Mouse (Mus musculus): ENCODE results near the gene Cdhr4. TPM values are rescaled to one million over a fixed set of nuclear protein-coding genes. Genes with fewer than 3 reads are reported as not detected.

Gene Cdhr4
- 2.2 and 3.4 TPM in 2 replicates for polyA plus RNA-seq (2014; fragmentation: Nextera tagmentation; extraction: Ambion mirVana)

DNA sequence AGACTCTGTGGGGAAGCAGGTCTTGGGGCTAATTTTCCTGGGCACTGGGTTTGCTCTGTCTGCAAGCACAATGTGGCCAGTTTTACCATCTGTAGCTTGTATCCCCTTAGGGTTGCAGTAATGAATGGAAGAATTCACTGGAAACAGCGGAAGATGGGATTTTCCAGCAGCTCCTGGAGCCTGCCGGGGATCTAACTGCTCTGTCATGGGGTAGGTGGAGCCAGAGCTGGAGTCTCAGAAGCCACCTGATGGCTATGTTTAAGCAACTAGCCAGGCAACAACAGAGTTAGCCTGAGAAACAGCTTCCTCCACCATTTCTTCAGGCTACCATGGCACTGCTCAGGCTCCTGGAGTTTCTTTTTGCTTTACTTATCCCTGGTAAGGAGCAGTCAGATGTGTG is at the start of gene Cdhr4:
Cdhr4 (plus strand) TSS at position 301 of the 400 bp plus-strand sequence.
- Histone ChIP-seq H3K36me3 (replicated peaks; ENCODE audit: control insufficient read depth, insufficient read depth) (no peaks in the 10 kb centered on the region), H3K4me3 (replicated peaks; ENCODE audit: low read length) (no peak within 1 kb of the TSS), H3K27ac (no peak within 1 kb of the TSS), H3K27me3 (ENCODE audit: control insufficient read depth, insufficient read depth, low read length) (no peaks in the 10 kb centered on the region), H3K4me2 (replicated peaks) (no peak within 1 kb of the TSS), H3K4me1 (replicated peaks; ENCODE audit: control insufficient read depth, insufficient read depth, low read length) (no peaks in the 10 kb centered on the region), H3K9me3 (ENCODE audit: control insufficient read depth, low read length) (no peaks in the 10 kb centered on the region), H3K9ac (no peak within 1 kb of the TSS)
- DNase-seq (ENCODE audit: low spot score) (no peak), ATAC-seq (ENCODE audit: low FRiP score) (no peak)
- 55% methylated on average over 2 of the region's 2 CpGs for WGBS

DNA sequence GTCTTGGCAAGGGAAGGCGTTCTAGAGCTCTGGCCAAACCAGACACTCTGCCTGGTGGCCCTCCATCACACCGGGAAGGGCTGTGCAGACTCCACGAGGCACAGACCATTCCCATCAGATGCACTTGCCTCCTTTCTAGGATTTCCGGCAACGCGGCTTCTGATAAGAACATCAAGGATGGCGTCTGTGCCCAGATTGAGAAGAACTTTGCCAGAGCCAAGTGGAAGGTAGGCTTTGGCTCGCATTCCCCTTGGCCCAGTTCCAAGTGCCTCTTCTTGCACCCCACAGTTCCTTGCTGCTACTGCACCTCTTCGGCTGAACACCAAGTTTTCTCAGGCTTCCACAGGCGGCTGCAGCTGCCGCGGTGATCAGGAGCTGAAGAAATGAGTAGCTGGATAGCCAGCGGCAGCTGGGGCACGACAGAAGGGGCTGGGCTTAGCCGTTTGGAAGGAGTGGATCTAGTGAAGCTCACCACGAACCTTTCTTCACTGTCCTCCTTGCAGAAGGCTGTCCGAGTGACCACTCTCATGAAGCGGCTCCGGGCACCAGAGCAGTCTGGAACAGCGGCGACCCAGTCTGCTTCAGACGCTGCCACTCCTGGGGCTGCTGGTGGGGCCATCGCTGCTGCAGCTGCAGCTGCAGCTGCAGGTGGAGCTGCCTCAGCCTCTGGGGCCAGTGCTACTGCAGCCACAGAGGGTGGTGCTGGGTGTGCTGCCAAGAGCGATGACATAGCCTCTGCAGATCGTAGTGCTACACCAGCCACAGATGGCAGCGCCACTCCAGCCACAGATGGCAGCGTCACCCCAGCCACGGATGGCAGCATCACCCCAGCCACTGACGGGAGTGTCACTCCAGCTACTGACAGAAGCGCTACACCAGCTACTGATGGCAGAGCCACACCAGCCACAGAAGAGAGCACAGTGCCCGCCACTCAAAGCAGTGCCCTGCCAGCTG is 44.8 kb upstream of the Cdhr4 start:
- H3K4me1 ChIP-seq (replicated peaks; ENCODE audit: control insufficient read depth, insufficient read depth, low read length), result no peaks in the 10 kb centered on the region; the same call in 1 of the 2 replicates
- no peak overlapping the region for H3K9ac ChIP-seq
- no peak overlapping the region for H3K27ac ChIP-seq
- H3K27me3 ChIP-seq (ENCODE audit: control insufficient read depth, insufficient read depth, low read length), result no peaks in the 10 kb centered on the region
- H3K4me3 ChIP-seq (replicated peaks; ENCODE audit: low read length), result no peak overlapping the region
- no peaks in the 10 kb centered on the region for H3K9me3 ChIP-seq (ENCODE audit: control insufficient read depth, low read length)
- ATAC-seq (ENCODE audit: low FRiP score) (no peak), DNase-seq (ENCODE audit: low spot score) (no peak)
- H3K4me2 ChIP-seq (replicated peaks), result no peak overlapping the region
- 89% methylated on average over 31 of the region's 31 CpGs for WGBS
- no peaks in the 10 kb centered on the region for H3K36me3 ChIP-seq (replicated peaks; ENCODE audit: control insufficient read depth, insufficient read depth)

- no peak overlapping the region for H3K4me3 ChIP-seq (replicated peaks; ENCODE audit: low read length)
- H3K9me3 ChIP-seq (ENCODE audit: control insufficient read depth, low read length), result no peaks in the 10 kb centered on the region
- H3K27ac ChIP-seq, result no peak overlapping the region
- no peak for ATAC-seq (ENCODE audit: low FRiP score)
- H3K4me1 ChIP-seq (replicated peaks; ENCODE audit: control insufficient read depth, insufficient read depth, low read length), result no peaks in the 10 kb centered on the region; the same call in 1 of the 2 replicates
- no peak overlapping the region for H3K4me2 ChIP-seq (replicated peaks)
- no peaks in the 10 kb centered on the region for H3K36me3 ChIP-seq (replicated peaks; ENCODE audit: control insufficient read depth, insufficient read depth)
- DNase-seq (ENCODE audit: low spot score), result no peak
- no peaks in the 10 kb centered on the region for H3K27me3 ChIP-seq (ENCODE audit: control insufficient read depth, insufficient read depth, low read length)
- H3K9ac ChIP-seq, result no peak overlapping the region
- 82% methylated on average over 13 of the region's 13 CpGs for WGBS
These were observed 42.9 kb upstream of the Cdhr4 start for GRCm38 (mm10) chr9:107949184-107949921.

DNA sequence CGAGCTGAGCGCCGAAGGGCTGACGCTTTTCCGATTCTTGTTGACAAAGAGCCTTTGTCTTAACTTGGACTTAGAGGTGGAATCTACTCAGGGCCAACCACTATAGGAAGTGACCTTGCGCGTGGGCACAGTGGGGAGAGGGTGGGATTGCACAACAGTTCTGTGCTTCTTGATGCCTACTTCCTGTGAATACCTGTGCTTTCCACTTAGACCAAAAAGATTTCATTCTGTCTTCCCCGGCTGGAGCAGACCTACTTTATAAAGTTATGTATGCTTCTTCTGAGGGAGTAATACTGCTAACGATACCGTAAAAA is 42.4 kb upstream of the Cdhr4 start, which contains the start of gene Traip:
Traip (plus strand) TSS at position 215 of the 314 bp plus-strand sequence.
- no peak for DNase-seq (ENCODE audit: low spot score)

DNA sequence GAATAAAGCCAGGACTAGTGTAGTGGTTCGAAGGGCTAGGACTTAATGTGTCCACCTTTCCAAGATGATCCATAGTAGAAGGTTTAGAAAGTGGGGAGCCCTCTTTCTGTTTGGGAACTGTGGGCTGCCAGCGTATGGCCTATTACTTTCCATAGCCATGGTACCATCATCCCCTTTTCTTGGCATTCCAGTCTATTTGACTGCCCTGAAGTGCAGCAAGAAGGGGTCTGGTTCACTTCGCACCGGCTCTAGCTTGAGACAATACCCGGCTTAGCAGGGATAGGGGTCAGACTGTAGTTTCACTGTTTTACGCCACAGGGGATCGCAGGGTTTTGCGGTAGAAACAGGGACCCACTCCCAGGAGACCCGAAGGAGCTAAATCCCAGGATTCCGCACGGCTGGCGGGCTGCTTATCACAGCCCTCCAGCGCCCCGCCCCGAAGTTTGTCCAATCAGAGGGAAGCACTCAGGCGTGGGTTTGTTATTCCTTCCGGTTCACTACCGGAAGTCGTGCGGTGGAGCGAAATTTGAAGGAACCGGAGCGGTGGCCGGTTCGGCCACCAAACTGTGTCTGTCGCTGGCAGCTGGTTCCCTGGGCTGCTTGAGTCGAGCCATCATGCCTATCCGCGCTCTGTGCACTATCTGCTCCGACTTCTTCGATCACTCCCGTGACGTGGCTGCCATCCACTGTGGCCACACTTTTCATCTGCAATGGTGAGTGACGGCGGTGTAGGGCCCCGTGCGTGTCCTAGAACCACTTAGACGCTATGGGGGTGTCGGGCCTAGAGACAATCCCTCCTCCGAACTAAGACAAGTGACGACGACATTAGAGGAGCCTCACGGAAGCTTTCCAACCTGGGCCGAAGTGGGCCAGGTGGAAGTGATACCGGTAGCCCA is 41.6 kb upstream of the Cdhr4 start:
- no peaks in the 10 kb centered on the region for H3K27me3 ChIP-seq (ENCODE audit: control insufficient read depth, insufficient read depth, low read length)
- H3K4me1 ChIP-seq (replicated peaks; ENCODE audit: control insufficient read depth, insufficient read depth, low read length), result no peaks in the 10 kb centered on the region; the same call in 1 of the 2 replicates
- no peaks in the 10 kb centered on the region for H3K9me3 ChIP-seq (ENCODE audit: control insufficient read depth, low read length)
- peak overlapping the region; percentile 67 for H3K9ac ChIP-seq
- H3K4me2 ChIP-seq (replicated peaks), result peak overlapping the region; percentile 92
- DNase-seq (ENCODE audit: low spot score), result peak; percentile 93
- ATAC-seq (ENCODE audit: low FRiP score), result peak; percentile 96
- H3K4me3 ChIP-seq (replicated peaks; ENCODE audit: low read length), result peak overlapping the region; percentile 56
- no peaks in the 10 kb centered on the region for H3K36me3 ChIP-seq (replicated peaks; ENCODE audit: control insufficient read depth, insufficient read depth)
- WGBS, result 12% methylated on average over 45 of the region's 45 CpGs
- H3K27ac ChIP-seq, result peak overlapping the region; percentile 87

More for the DNA sequence above, 42.4 kb upstream of the Cdhr4 start, which contains the start of gene Traip:
- ATAC-seq (ENCODE audit: low FRiP score), result no peak
- Histone ChIP-seq H3K9ac (peak within 1 kb of the TSS; percentile 67), H3K36me3 (replicated peaks; ENCODE audit: control insufficient read depth, insufficient read depth) (no peaks in the 10 kb centered on the region), H3K27me3 (ENCODE audit: control insufficient read depth, insufficient read depth, low read length) (no peaks in the 10 kb centered on the region), H3K4me3 (replicated peaks; ENCODE audit: low read length) (peak within 1 kb of the TSS; percentile 56), H3K27ac (peak within 1 kb of the TSS; percentile 87), H3K4me1 (replicated peaks; ENCODE audit: control insufficient read depth, insufficient read depth, low read length) (no peaks in the 10 kb centered on the region; the same call in 1 of the 2 replicates), H3K9me3 (ENCODE audit: control insufficient read depth, low read length) (no peaks in the 10 kb centered on the region), H3K4me2 (replicated peaks) (peak within 1 kb of the TSS; percentile 92)
- WGBS, result 88% methylated on average over 10 of the region's 10 CpGs

DNA sequence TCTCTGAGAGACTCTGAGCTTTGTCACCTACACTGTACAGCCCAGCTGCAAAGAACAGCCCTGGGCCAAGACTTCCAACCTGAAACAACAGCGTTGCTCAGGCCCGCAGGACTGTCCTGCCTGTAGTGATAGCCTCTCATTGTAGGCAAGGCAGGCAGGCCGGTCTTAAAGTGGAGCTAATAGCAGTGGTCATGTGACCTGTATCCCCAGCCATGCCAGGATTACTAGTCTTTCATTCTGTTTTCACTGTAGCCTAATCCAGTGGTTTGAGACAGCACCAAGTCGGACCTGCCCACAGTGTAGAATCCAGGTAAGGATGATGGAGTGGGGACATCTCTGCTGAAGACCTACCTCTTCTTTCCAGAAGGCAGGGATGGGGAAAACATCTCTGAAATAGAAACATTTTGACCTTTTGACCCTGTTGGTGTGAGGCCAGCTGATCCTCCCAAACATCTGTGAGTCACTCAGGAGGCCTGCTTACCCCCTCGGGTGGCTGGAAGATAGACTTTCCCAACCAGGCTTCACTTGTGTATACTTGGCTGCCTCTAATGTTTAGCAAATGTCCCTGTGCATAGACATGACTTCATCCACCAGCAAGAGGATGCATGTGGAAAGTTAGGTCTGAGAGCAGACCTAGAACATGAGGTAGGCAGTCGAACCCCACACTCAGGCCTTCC is 36.5 kb upstream of the Cdhr4 start:
- no peak overlapping the region for H3K4me3 ChIP-seq (replicated peaks; ENCODE audit: low read length)
- H3K9ac ChIP-seq, result no peak overlapping the region
- no peaks in the 10 kb centered on the region; the same call in 1 of the 2 replicates for H3K36me3 ChIP-seq (replicated peaks; ENCODE audit: control insufficient read depth, insufficient read depth)
- no peaks in the 10 kb centered on the region for H3K27me3 ChIP-seq (ENCODE audit: control insufficient read depth, insufficient read depth, low read length)
- 82% methylated on average over 6 of the region's 6 CpGs for WGBS
- H3K9me3 ChIP-seq (ENCODE audit: control insufficient read depth, low read length), result no peaks in the 10 kb centered on the region
- H3K27ac ChIP-seq, result no peak overlapping the region
- peaks cover 3% of the 10 kb centered on the region for H3K4me1 ChIP-seq (replicated peaks; ENCODE audit: control insufficient read depth, insufficient read depth, low read length)
- DNase-seq (ENCODE audit: low spot score) (no peak), ATAC-seq (ENCODE audit: low FRiP score) (no peak)
- H3K4me2 ChIP-seq (replicated peaks), result no peak overlapping the region

GRCm38 (mm10) chr9:107957141-107957540 is 35.2 kb upstream of the Cdhr4 start:
- DNase-seq (ENCODE audit: low spot score) (no peak), ATAC-seq (ENCODE audit: low FRiP score) (no peak)
- Histone ChIP-seq H3K9me3 (ENCODE audit: control insufficient read depth, low read length) (no peaks in the 10 kb centered on the region), H3K27me3 (ENCODE audit: control insufficient read depth, insufficient read depth, low read length) (no peaks in the 10 kb centered on the region), H3K4me3 (replicated peaks; ENCODE audit: low read length) (no peak overlapping the region), H3K27ac (no peak overlapping the region), H3K36me3 (replicated peaks; ENCODE audit: control insufficient read depth, insufficient read depth) (no peaks in the 10 kb centered on the region; the same call in 1 of the 2 replicates), H3K4me2 (replicated peaks) (no peak overlapping the region), H3K4me1 (replicated peaks; ENCODE audit: control insufficient read depth, insufficient read depth, low read length) (peaks cover 15% of the 10 kb centered on the region), H3K9ac (no peak overlapping the region)
- 21% methylated on average over 6 of the region's 6 CpGs for WGBS

DNA sequence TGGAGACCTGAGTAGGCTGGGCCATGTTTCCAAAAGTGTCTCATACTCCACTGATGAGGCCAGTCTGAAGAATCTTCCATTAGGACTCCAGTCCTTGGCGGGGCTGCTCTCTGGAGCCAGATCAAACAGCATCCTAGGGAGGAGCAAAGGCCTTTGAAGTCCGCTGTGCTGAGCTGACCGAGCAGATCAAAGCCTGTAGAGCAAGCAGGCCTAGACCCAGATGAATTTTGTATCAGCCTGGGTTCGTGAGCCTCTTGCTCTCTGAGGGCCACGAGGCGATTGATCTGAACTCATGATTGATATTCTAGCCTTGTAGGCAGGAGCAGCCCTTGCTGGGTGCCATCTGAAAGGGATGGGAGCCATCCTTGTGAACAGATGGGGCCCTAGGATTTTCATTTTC is 32.4 kb upstream of the Cdhr4 start:
- Histone ChIP-seq H3K4me2 (replicated peaks) (no peak overlapping the region), H3K36me3 (replicated peaks; ENCODE audit: control insufficient read depth, insufficient read depth) (no peaks in the 10 kb centered on the region; the same call in 1 of the 2 replicates), H3K27ac (no peak overlapping the region), H3K4me3 (replicated peaks; ENCODE audit: low read length) (no peak overlapping the region), H3K9ac (no peak overlapping the region), H3K27me3 (ENCODE audit: control insufficient read depth, insufficient read depth, low read length) (no peaks in the 10 kb centered on the region), H3K4me1 (replicated peaks; ENCODE audit: control insufficient read depth, insufficient read depth, low read length) (peaks cover 16% of the 10 kb centered on the region), H3K9me3 (ENCODE audit: control insufficient read depth, low read length) (no peaks in the 10 kb centered on the region)
- DNase-seq (ENCODE audit: low spot score) (no peak), ATAC-seq (ENCODE audit: low FRiP score) (no peak)
- 70% methylated on average over 6 of the region's 6 CpGs for WGBS

Measured in hindbrain, embryonic 14.5 days (tissue).